Mouse (Mus musculus) hindbrain, embryonic 11.5 days (tissue): ENCODE measurements around the gene Prss2. TPM values are rescaled to one million over a fixed set of nuclear protein-coding genes. Genes with fewer than 3 reads are reported as not detected.
"Not testable (repeated sequence)": the region's sequence is repeated elsewhere in the genome, so short reads cannot be mapped to it uniquely, and the experiment has no call there.

Experiments
- ATAC-seq: fragments of 200-750 bp; cut with Nextera tagmentation; 2 replicates; pipeline ENCODE4 v1.8.0; 2017; ENCODE audit warnings: mild to moderate bottlenecking, moderate TSS enrichment, moderate library complexity; ENCODE audit not compliant: low FRiP score
- DNase-seq: peaks from one replicate; pipeline ENCODE4 v3.0.0-alpha.2; 2015; ENCODE audit warnings: low spot score
- H3K27ac ChIP-seq: fragments of 300-500 bp; sonication (generic); 2 replicates; pipeline ENCODE4 v1.5.1; 2014; ENCODE audit warnings: mild to moderate bottlenecking, low read depth, low read length
- H3K27me3 ChIP-seq: fragments of 300-500 bp; sonication (generic); 2 replicates; pipeline ENCODE4 v1.6.1; 2014; ENCODE audit warnings: mild to moderate bottlenecking, low read length, moderate library complexity, mixed read lengths; ENCODE audit not compliant: control insufficient read depth, insufficient read depth
- H3K36me3 ChIP-seq: fragments of 300-500 bp; sonication (generic); 2 replicates; pipeline ENCODE4 v1.6.1; 2014; ENCODE audit warnings: mild to moderate bottlenecking, low read length, moderate library complexity, mixed read lengths; ENCODE audit not compliant: control insufficient read depth, insufficient read depth
- H3K4me1 ChIP-seq: fragments of 300-500 bp; sonication (generic); replicated peaks from 2 replicates; pipeline ENCODE4 v1.6.1; 2014; ENCODE audit warnings: low read length, mixed read lengths; ENCODE audit not compliant: control insufficient read depth, insufficient read depth
- H3K4me2 ChIP-seq: fragments of 300-500 bp; sonication (generic); replicated peaks from 2 replicates; pipeline ENCODE4 v1.6.1; 2014; ENCODE audit warnings: mild to moderate bottlenecking, low read depth, low read length
- H3K4me3 ChIP-seq: fragments of 300-500 bp; sonication (generic); 2 replicates; pipeline ENCODE4 v1.5.1; 2014; ENCODE audit warnings: low read depth, low read length
- H3K9ac ChIP-seq: fragments of 300-500 bp; sonication (generic); 2 replicates; pipeline ENCODE4 v1.6.1; 2014; ENCODE audit warnings: low read depth, low read length
- H3K9me3 ChIP-seq: fragments of 300-500 bp; sonication (generic); 2 replicates; pipeline ENCODE4 v1.6.1; 2016; ENCODE audit warnings: low read length; ENCODE audit not compliant: control insufficient read depth
- WGBS: fragments of 180-500 bp; shearing (Covaris S2); extraction: QIAGEN DNeasy Blood & Tissue Kit; methylation state at CpG from one replicate; pipeline ENCODE4 v1.1.7; 2014; 5-methylcytosine and 5-hydroxymethylcytosine counted together
- polyA plus RNA-seq: library from polyadenylated mRNA; unstranded; fragments of >200 nt; fragmentation: Nextera tagmentation; extraction: Ambion mirVana; gene quantifications from 2 replicates; pipeline ENCODE4 v1.2.1, GENCODE M21; 2014

The Prss2 gene
- polyA plus RNA-seq, 1 experiment from 2014 or later: not detected

DNA sequence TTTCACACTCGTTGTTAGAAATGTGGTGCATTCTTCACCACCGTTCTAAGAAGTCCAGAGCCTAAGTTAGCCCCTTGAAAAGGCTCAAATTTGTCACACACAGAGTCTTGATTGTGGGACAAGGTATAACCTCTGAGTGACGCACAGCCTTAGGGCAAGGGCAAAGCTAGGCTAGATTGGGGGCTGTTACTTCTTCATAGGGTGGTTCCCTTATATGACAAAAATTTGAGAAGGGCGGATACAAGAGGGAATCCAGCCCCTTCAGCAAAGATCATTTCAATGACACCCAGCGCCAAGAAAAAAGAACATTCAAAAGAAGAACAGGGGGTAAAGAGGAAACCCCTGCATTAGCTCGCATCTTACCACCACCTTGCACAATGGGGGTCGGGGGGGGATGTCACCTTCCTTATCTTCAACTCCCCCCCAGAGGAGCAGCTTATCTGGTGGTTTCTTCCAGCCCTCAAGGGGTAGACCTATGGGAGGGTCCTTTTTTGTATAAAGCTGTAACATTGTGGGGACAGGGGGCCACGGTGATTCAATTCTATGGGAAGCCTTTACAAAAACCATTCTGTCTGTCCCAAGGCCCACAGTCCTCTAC lies 11.2 kb downstream of the Prss2 start:
- Histone ChIP-seq H3K4me3 (no peak overlapping the region), H3K4me2 (no peak overlapping the region), H3K36me3 (no peaks in the 10 kb centered on the region), H3K27me3 (no peaks in the 10 kb centered on the region), H3K9me3 (no peaks in the 10 kb centered on the region), H3K4me1 (no peaks in the 10 kb centered on the region), H3K27ac (no peak overlapping the region), H3K9ac (no peak overlapping the region)
- no peak for ATAC-seq
- no peak for DNase-seq
- 86% methylated on average over 8 of the region's 8 CpGs for WGBS

DNA sequence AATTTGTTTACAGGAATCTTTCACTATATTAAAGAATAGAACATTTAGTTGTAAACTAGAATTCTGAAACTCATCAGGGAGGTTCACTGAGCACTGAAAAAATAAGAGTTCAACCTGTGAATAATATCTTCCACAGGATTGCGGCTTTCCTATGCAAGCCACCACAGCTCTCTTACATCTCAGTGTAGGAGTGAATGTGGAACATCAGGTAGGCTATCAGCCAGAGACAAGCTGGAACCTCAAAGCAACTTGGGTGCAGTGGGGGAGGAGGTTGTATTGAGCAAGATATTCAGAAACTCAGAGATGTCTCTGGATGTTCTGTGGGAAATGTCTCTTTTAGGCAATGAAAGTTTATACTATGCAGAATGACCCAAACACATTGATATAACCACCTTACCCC lies 15.8 kb downstream of the Prss2 start:
- H3K27ac ChIP-seq: no peak overlapping the region
- WGBS: 93% methylated on average over 1 of the region's 1 CpGs
- H3K4me2 ChIP-seq: no peak overlapping the region
- no peaks in the 10 kb centered on the region for H3K4me1 ChIP-seq
- no peak for DNase-seq
- H3K9ac ChIP-seq: no peak overlapping the region
- H3K36me3 ChIP-seq: no peaks in the 10 kb centered on the region
- no peaks in the 10 kb centered on the region for H3K9me3 ChIP-seq
- no peak for ATAC-seq
- H3K4me3 ChIP-seq: no peak overlapping the region
- no peaks in the 10 kb centered on the region for H3K27me3 ChIP-seq

DNA sequence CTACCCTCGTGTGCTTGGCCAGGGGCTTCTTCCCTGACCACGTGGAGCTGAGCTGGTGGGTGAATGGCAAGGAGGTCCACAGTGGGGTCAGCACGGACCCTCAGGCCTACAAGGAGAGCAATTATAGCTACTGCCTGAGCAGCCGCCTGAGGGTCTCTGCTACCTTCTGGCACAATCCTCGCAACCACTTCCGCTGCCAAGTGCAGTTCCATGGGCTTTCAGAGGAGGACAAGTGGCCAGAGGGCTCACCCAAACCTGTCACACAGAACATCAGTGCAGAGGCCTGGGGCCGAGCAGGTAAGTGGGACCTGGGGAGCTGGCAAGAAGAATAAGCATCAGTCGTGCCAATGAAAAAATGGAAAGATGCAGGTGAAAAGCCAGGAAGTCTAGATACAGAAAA lies 16.7 kb downstream of the Prss2 start:
- H3K9ac ChIP-seq, ATAC-seq, H3K27ac ChIP-seq, H3K4me3 ChIP-seq, H3K4me2 ChIP-seq, H3K9me3 ChIP-seq, H3K27me3 ChIP-seq, H3K4me1 ChIP-seq, DNase-seq, H3K36me3 ChIP-seq: not testable (repeated sequence)
- WGBS: 84% methylated on average over 5 of the region's 8 CpGs

DNA sequence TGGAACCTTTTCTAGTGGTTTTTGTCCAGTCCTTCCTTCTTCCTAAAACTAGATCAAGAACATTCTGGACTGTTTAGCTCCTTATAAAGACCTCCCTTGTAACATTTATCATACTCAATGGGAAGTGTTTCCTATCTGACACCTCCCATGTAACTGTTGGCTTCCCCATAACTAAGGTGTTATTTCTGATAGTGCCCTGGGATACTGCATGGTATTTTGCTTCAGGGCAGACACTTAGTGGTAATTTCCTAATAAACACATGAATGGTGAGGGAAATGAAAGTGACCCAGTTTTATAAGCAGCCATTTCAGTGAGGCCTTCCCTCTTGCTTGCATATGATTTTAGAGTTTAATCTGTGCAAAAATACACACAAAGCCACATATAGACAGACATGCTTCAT lies 19.2 kb downstream of the Prss2 start:
- Histone ChIP-seq H3K4me1 (no peaks in the 10 kb centered on the region), H3K9me3 (no peaks in the 10 kb centered on the region), H3K4me3 (no peak overlapping the region), H3K4me2 (no peak overlapping the region), H3K9ac (no peak overlapping the region), H3K27ac (no peak overlapping the region), H3K36me3 (no peaks in the 10 kb centered on the region), H3K27me3 (no peaks in the 10 kb centered on the region)
- ATAC-seq: no peak
- no peak for DNase-seq

DNA sequence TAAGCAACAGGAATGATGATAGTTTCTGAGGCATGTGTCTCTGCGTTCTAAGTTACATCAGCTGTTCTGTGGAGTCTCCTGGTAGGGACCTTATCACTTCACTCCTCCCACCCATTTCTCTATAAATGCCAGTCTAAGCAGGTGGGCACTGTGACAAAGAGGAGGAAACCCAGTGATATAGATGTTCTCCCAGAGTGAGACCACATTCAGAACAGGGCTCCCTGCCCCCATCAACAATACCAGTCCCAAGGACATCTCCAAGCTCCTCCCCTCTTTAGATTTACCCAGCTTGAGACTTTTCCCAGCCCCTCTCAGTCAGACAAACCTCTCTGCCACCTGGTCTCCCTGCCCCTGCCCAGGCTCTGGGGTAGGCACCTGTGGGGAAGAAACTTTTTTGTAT lies 20.2 kb downstream of the Prss2 start:
- Histone ChIP-seq H3K4me2 (no peak overlapping the region), H3K9me3 (no peaks in the 10 kb centered on the region), H3K4me3 (no peak overlapping the region), H3K36me3 (no peaks in the 10 kb centered on the region), H3K27ac (no peak overlapping the region), H3K4me1 (no peaks in the 10 kb centered on the region), H3K9ac (no peak overlapping the region), H3K27me3 (no peaks in the 10 kb centered on the region)
- 55% methylated on average over 1 of the region's 1 CpGs for WGBS
- no peak for DNase-seq
- no peak for ATAC-seq

DNA sequence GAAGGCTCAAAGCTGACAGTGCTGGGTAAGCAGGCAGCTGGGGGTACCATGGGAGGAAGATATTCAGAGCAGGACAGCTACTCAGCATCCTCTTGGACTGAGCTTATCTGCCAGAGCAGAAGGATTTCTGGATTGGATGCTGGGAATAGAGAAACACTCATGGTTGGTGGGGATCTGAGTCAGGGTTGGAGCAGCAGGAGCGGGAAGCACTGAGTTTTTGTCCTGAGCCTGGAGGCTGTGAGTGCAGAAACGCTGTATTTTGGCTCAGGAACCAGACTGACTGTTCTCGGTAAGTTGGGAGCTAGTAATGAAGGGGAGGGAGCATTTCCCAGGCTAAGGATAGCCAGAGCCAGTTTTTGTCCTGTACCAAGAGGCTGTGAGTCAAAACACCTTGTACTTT lies 21.4 kb downstream of the Prss2 start:
- Histone ChIP-seq H3K4me3 (no peak overlapping the region), H3K9ac (no peak overlapping the region), H3K36me3 (no peaks in the 10 kb centered on the region), H3K27me3 (no peaks in the 10 kb centered on the region), H3K9me3 (no peaks in the 10 kb centered on the region), H3K4me2 (peak overlapping the region; percentile 45; the same call in 1 of the 2 replicates), H3K27ac (no peak overlapping the region), H3K4me1 (no peaks in the 10 kb centered on the region)
- ATAC-seq (peak; percentile 21; the same call in 1 of the 2 replicates), DNase-seq (no peak)
- WGBS: 18% methylated on average over 3 of the region's 3 CpGs

DNA sequence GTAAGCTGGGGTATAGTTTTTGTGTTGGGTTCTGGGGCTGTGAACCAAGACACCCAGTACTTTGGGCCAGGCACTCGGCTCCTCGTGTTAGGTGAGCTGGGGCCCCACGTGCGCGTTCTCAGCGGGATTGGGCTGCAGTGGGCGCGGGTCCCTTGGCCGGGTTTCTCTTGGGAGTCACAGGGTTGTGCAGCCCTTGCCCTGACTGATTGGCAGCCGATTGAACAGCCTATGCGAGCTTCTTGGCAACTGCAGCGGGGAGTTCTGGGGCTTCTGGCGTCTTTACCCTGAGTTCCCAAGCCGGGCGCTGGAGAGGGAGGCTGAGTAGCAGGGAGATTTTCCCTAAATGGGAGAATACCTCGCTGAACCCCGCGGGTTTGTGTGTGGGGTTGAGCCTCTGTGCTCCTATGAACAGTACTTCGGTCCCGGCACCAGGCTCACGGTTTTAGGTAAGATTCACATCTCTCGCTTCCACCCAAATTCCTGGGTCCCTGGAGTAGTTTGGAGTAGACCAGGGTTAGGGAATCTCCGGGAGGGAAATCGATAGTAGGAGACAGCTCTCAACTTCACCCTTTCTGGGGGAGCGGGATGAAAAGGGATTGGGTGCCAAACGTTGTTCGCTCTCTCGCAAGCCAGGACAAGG lies 21.9 kb downstream of the Prss2 start:
- Histone ChIP-seq H3K4me1 (no peaks in the 10 kb centered on the region), H3K27ac (no peak overlapping the region), H3K36me3 (no peaks in the 10 kb centered on the region), H3K4me2 (peak overlapping the region; percentile 45), H3K9ac (no peak overlapping the region), H3K9me3 (no peaks in the 10 kb centered on the region), H3K27me3 (no peaks in the 10 kb centered on the region), H3K4me3 (peak overlapping the region; percentile 23)
- DNase-seq (peak; percentile 29), ATAC-seq (peak; percentile 67)
- WGBS: 8% methylated on average over 28 of the region's 28 CpGs

DNA sequence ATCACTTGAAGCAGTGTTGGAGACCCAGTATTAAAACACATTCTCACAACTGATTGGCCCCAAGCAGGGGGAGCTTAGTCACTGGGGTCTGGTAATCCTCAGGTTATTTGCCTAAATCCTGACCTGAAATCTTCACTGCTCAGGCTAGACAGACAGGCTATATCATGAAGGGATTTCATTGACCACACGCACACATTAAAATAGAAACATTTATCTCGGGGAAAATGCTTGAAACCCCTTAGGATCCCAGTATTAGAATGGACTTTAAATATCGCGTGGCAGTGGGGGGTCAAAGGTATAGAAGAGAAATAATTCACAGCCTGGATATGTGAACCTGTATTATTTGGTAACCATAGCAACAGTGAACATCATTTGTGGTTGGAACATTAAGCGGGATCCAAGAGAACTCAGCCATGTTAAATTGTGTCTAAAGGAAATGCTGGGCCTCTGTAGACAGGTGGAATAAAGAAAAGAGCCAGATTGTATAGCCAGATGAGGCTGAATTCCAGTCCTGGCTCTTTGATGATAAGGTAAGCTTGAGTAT lies 22.9 kb downstream of the Prss2 start:
- Histone ChIP-seq H3K9me3 (no peaks in the 10 kb centered on the region), H3K36me3 (no peaks in the 10 kb centered on the region), H3K4me3 (no peak overlapping the region), H3K4me1 (no peaks in the 10 kb centered on the region), H3K4me2 (no peak overlapping the region), H3K27ac (no peak overlapping the region), H3K9ac (no peak overlapping the region), H3K27me3 (no peaks in the 10 kb centered on the region)
- 72% methylated on average over 5 of the region's 5 CpGs for WGBS
- DNase-seq (no peak), ATAC-seq (no peak)

DNA sequence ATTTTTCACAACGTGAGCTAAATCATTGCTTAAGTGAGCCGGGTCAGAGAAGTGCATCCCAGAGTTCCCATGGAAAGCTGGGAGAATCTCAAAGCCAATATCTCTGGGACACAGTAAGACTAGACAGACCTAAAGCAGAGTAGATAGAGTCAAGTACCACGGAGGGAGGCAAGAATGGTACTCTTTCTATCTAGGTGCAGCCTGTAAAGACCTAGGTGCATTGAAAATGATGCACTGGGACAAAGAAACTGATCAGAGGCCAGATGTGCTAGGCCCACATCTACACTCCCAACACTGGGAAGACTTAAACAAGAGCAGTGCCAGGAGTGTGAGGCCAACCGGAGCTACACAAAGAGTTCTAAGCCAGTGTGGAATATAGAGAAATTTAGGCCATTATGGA lies 23.7 kb downstream of the Prss2 start:
- H3K4me3 ChIP-seq: no peak overlapping the region
- no peaks in the 10 kb centered on the region for H3K9me3 ChIP-seq
- no peaks in the 10 kb centered on the region for H3K36me3 ChIP-seq
- WGBS: 84% methylated on average over 4 of the region's 4 CpGs
- DNase-seq (no peak), ATAC-seq (no peak)
- no peaks in the 10 kb centered on the region for H3K4me1 ChIP-seq
- no peaks in the 10 kb centered on the region for H3K27me3 ChIP-seq
- H3K9ac ChIP-seq: no peak overlapping the region
- no peak overlapping the region for H3K27ac ChIP-seq
- H3K4me2 ChIP-seq: no peak overlapping the region
